Mouse (Mus musculus) Patski (cell line): ENCODE measurements around the gene Pgap3. TPM values are rescaled to one million over a fixed set of nuclear protein-coding genes. Genes with fewer than 3 reads are reported as not detected.

Source experiments
- ATAC-seq: fragments of 100-300 bp; one replicate; pipeline ENCODE4 v1.8.0; 2021
- CTCF ChIA-PET: fragments of 350-600 bp; sonication (Branson Sonifier 250); formaldehyde crosslinking; loops from one replicate; lab custom pipeline; 2022; ENCODE audit warnings: inconsistent platforms; lab: Charles Lee
- POLR2A ChIA-PET: fragments of 350-600 bp; sonication (Branson Sonifier 250); formaldehyde crosslinking; loops from one replicate; lab custom pipeline; 2022; ENCODE audit warnings: antibody characterized with exemption, inconsistent platforms; lab: Charles Lee
- DNase-seq: peaks from one replicate; pipeline ENCODE4 v3.0.0-alpha.2; 2011; ENCODE audit warnings: low read depth, low spot score
- H3K27me3 ChIP-seq: fragments of 371-371 bp; one replicate; pipeline ENCODE4 v1.5.1; 2021
- CTCF ChIP-seq: fragments of 100-300 bp; IDR thresholded peaks from one replicate; pipeline ENCODE4 v1.5.1; 2021
- in situ Hi-C: fragments of 300-500 bp; cut with MboI; formaldehyde crosslinking; loops from 3 replicates; pipeline ENCODE4 v1.11.1; 2018; ENCODE audit warnings: low pct_unique_long_range_greater_than_20kb, mixed read lengths
- polyA plus RNA-seq: library from polyadenylated mRNA; unstranded; gene quantifications from one replicate; pipeline ENCODE4 v1.2.3, GENCODE M21; 2021

Pgap3 gene
- polyA plus RNA-seq, 1 experiment from 2014 or later = 9.9 TPM

DNA sequence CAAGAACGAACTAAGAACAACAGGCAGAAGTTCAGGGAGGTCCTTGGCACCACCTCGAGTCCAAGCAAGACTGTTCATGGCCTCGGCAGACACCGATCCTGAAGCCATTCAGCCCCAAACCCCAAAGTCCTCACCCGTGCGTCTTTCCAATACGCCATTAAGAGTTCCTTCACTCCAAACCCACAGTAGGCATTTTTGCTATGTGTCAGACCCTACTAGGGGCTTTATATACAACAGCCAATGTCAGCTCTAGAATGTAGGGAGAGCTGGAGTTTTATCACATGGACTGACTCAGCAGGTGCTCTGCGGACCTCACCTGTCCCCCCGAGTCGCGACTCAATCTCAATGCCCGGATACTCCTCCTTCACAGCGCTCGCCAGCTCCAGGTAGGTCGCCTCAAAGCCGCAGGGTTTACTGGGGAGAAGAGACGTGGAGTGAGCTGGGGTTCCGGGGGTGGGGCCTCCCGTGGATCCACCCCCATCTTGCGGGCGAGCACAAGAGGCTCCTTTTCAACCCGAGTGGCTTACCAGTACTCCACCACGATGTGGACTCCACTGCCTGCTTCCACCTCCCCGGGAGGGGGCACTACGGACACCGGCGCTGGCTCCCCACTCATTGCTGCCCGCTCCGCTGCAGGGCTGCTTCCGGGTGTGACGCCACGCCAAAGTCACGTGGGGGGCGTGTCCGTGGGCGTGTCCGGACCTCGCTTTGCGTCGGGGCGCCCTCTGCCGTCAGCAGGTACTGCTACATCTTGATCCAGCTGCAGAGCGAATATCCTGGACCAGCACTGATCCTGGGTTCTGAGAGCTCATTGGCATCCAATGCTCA is 38.3 kb upstream of the Pgap3 start, which contains the start of gene Mien1:
Mien1 (minus strand) TSS at position 661 of the 828 bp plus-strand sequence.
- in situ Hi-C loops = loop anchor here (5.0 kb wide), 1 partner anchor 96 kb away; no protein-coding TSS in a partner anchor
- ATAC-seq (peak; percentile 82), DNase-seq (peak; percentile 63)
- peak; percentile 99 for TF ChIP-seq CTCF
- H3K27me3 ChIP-seq = no peaks in the 10 kb centered on the region
- POLR2A ChIA-PET = interaction anchor here (0.6 to 2.1 kb wide), 4 partner anchors 22 to 91 kb away, joined by 3 to 9 read pairs (median 5); partner anchors contain the start of genes Erbb2, Pnmt and Ppp1r1b
- CTCF ChIA-PET = interaction anchor here (0.7 to 1.8 kb wide), 10 partner anchors 10 to 96 kb away, joined by 3 to 17 read pairs (median 6); partner anchors contain the start of gene Erbb2

DNA sequence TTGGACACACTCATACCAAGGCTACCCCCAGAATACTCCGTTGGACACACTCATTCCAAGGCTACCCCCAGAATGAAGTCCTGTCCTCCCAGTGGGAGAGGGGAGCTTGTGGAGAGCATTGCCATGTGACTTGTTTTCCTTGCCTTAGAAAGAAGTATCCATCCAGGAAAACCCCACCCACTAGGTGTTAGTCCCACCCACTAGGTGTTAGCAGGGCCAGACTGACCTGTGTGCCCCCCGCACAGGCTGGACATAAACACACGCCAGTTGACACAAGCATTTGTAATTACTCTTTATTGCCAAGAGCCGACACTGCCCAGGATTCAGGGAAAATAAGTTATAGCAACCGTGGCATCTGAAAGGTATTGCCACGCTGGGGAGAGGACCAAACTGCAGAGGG is 37.2 kb upstream of the Pgap3 start:
- in situ Hi-C loops = loop anchor here (5.0 kb wide), 1 partner anchor 95 kb away; no protein-coding TSS in a partner anchor
- ChIA-PET CTCF (interaction anchor here (1.4 kb wide), 1 partner anchor 21 kb away, joined by 6 read pairs; no protein-coding TSS in a partner anchor), POLR2A (interaction anchor here (0.6 to 2.1 kb wide), 3 partner anchors 21 to 90 kb away, joined by 4 to 9 read pairs (median 6); partner anchors contain the start of genes Erbb2 and Ppp1r1b)
- TF ChIP-seq CTCF = no peak
- H3K27me3 ChIP-seq = no peaks in the 10 kb centered on the region
- DNase-seq (no peak), ATAC-seq (no peak)

DNA sequence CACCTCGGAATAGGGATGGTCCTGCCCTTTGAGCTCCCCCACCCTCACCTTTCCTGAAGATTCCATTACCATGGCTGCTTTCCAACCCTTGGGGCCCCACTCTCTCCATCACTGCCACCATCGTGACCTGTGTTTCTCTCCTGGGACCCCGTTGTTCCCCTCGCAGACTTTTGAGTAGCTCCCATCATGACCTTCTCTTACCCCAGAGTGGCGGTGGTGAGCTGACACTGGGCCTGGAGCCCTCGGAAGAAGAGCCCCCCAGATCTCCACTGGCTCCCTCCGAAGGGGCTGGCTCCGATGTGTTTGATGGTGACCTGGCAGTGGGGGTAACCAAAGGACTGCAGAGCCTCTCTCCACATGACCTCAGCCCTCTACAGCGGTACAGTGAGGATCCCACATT is 35.4 kb upstream of the Pgap3 start:
- ATAC-seq = no peak
- H3K27me3 ChIP-seq = no peaks in the 10 kb centered on the region
- no peak for DNase-seq
- in situ Hi-C loops = loop anchor here (5.0 kb wide), 1 partner anchor 93 kb away; no protein-coding TSS in a partner anchor
- TF ChIP-seq CTCF = no peak
- ChIA-PET POLR2A (no interaction called here), CTCF (no interaction called here)

DNA sequence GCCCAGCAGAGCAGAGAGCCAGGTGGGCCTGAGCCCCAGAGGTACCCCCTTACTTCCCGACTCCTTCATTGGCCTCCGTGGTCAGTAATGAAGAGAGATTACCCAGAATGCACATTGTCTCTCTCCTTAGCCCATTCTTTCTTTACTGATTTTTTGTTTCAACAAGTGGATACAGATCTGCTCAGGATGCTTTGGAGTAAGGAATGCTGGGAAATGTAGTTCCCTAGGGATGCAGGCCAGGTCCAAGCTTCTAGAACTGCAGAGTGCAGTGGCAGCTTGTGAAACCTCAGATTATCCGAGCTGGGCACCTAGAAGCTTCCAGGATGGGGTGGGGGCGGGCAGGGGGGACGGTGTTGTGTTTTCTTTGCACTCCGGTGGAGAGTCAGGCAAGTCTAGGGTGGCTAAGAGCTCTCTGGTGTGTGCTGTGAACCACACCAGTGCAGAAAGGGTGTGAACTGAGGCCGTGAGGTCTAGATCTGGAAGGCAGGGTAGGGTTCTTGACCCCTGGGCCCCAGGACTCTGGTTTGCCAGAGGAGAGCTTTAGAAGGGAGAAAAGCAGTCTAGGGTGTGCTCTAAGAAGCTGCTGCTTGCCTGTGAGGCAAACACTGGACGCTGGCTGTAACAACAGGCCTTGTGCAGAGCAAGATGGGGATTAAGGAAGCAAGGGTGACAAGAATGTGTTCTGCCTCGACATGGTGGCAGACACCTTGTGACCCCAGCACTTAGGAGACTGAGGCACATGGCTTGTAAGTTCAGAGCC is 31.6 kb upstream of the Pgap3 start:
- H3K27me3 ChIP-seq = no peaks in the 10 kb centered on the region
- ATAC-seq = no peak
- DNase-seq = no peak
- ChIA-PET POLR2A (no interaction called here), CTCF (no interaction called here)
- TF ChIP-seq CTCF = no peak
- in situ Hi-C loops = no loop called here

DNA sequence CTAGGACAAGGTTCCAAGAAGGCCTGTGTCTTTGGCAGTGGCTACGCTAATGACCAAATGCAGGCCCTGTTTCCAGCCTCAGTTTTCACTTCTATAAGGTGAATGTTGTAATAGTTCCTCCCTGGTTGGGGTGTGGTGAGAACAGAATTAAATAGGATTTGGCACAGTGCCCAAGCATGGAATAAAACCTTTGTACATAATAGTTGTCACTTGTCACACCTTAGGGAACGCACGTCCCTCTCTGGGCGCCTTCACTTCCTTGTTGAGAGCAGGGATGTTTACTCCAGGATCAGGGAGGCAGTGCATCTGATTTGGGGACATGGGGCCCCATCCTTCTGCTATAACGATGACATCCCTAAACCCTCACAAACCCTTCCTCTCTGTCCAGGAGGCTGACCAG is 28.1 kb upstream of the Pgap3 start:
- ChIA-PET POLR2A (no interaction called here), CTCF (no interaction called here)
- no peak for DNase-seq
- in situ Hi-C loops = no loop called here
- no peaks in the 10 kb centered on the region for H3K27me3 ChIP-seq
- ATAC-seq = no peak
- TF ChIP-seq CTCF = no peak

DNA sequence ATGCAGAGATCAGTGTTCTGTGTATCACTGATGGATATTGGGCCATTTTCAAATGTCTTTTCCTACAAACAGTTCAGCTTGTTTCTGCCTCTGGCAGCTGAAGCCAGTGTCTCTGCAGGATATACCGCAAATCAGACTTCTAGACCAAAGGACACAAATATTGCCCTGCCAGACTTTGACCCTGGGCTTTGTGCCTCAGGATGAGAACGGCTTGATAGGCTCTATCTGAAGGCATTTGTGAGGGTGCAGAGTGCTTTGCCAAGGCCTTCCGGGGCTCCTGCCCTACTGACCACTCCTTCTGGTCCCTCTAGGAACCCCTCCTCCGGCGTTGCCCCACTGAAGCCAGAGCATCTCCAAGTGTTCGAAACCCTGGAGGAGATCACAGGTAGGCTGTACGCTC is 26.3 kb upstream of the Pgap3 start:
- no peak for ATAC-seq
- in situ Hi-C loops = no loop called here
- no peak for DNase-seq
- ChIA-PET POLR2A (no interaction called here), CTCF (interaction anchor here (2.2 kb wide), 1 partner anchor 12 kb away, joined by 7 read pairs; the partner anchor contains the start of gene Mien1)
- H3K27me3 ChIP-seq = no peaks in the 10 kb centered on the region
- no peak for TF ChIP-seq CTCF

GRCm38 (mm10) chr11:98418939-98419547 is 18.8 kb upstream of the Pgap3 start:
- CTCF ChIA-PET = interaction anchor here (1.3 to 2.8 kb wide), 2 partner anchors 20 to 76 kb away, joined by 5 to 8 read pairs; partner anchors contain the start of gene Mien1
- POLR2A ChIA-PET = no interaction called here
- ATAC-seq = no peak
- no peak for DNase-seq
- in situ Hi-C loops = no loop called here
- TF ChIP-seq CTCF = no peak
- no peaks in the 10 kb centered on the region for H3K27me3 ChIP-seq

DNA sequence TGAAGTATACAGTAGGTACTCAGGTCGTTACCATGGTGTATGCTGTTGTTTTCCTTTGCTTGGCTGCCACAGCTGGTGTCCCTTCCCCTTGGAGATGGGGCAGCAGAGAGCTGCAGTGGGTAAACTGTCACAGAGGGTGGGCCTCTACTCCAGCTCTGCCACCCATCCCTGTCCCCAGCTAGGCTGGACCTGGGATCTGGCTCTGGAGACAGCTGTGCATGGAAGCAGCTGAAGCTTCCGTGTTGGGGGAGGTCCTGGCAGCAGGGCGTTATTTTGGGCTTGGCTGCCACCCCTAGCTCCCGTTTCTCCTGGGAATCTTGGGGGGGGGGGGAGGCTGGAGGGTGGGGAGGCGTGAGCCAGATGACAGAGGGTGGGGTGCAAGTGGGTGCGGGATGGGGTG is 18.0 kb upstream of the Pgap3 start:
- CTCF ChIA-PET = interaction anchor here (1.3 to 2.8 kb wide), 2 partner anchors 20 to 76 kb away, joined by 5 to 8 read pairs; partner anchors contain the start of gene Mien1
- no peaks in the 10 kb centered on the region for H3K27me3 ChIP-seq
- in situ Hi-C loops = no loop called here
- DNase-seq (no peak), ATAC-seq (no peak)
- TF ChIP-seq CTCF = no peak
- POLR2A ChIA-PET = no interaction called here

GRCm38 (mm10) chr11:98417074-98417473 is 16.8 kb upstream of the Pgap3 start:
- ChIA-PET CTCF (interaction anchor here (1.5 kb wide), 1 partner anchor 21 kb away, joined by 6 read pairs; the partner anchor contains the start of gene Mien1), POLR2A (no interaction called here)
- in situ Hi-C loops = no loop called here
- no peaks in the 10 kb centered on the region for H3K27me3 ChIP-seq
- TF ChIP-seq CTCF = no peak
- DNase-seq (no peak), ATAC-seq (no peak)

- ChIA-PET CTCF (no interaction called here), POLR2A (interaction anchor here (0.6 to 3.3 kb wide), 4 partner anchors 14 to 155 kb away, joined by 3 to 17 read pairs (median 4); partner anchors contain the start of gene Pgap3)
- no peak for ATAC-seq
- in situ Hi-C loops = no loop called here
- H3K27me3 ChIP-seq = no peaks in the 10 kb centered on the region
- TF ChIP-seq CTCF = no peak
- DNase-seq = no peak
Observed at GRCm38 (mm10) chr11:98414162-98414561, 13.9 kb upstream of the Pgap3 start.
